Comparison of ENCODE assay signal across 9 mouse cellular contexts in the genomic region with DNA sequence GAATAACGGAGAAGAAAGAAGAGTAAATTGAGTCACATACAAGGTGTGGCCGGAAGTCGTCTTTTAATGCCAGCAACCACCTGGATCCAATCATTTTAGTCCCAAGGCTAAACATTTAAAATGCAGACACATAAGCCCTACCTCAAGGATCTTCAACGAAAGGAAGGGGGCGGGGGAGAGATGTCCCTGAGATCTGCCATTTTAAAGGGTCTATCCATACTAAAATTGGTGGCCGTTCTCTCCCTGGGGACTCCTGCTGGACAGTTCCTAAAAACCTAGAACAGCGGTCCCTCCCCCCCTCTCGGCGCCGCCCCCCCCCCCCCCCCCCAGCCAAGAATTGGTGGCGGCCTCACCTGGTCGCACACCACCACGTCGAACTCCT. TPM values are rescaled to one million over a fixed set of nuclear protein-coding genes. Genes with fewer than 3 reads are reported as not detected.
DNase-seq lines count a peak whose midpoint lies in the region; ATAC-seq and TF ChIP-seq lines count a peak whose summit lies in the region.
"Had no signal": no experiment of that assay in that cellular context is flagged by ENCODE, and none has a peak within 500 bp of the region (broad histone marks: within the 10 kb centered on the region; RNA-seq: fewer than 3 reads in every experiment).

No protein-coding gene starts in this region.

- peak overlapping the region; percentile 92 for H3K9ac ChIP-seq in forebrain, embryonic 16.5 days (replicated peaks; ENCODE audit: low read depth, low read length)
- peak overlapping the region; percentile 87 for H3K9ac ChIP-seq in liver, embryonic 13.5 days

- no peaks in the 10 kb centered on the region for H3K9me3 ChIP-seq in heart, embryonic 10.5 days
- H3K9me3 ChIP-seq in forebrain, embryonic 16.5 days (ENCODE audit: control insufficient read depth, low read length): peaks cover 11% of the 10 kb centered on the region; the same call in 1 of the 2 replicates
- peaks cover 7% of the 10 kb centered on the region; the same call in 1 of the 2 replicates for H3K9me3 ChIP-seq in liver, embryonic 13.5 days (replicated peaks)

- H3K27ac ChIP-seq in heart, embryonic 10.5 days: peak overlapping the region; percentile 89
- H3K27ac ChIP-seq in forebrain, embryonic 16.5 days (ENCODE audit: low read length): peak overlapping the region; percentile 98
- peak overlapping the region; percentile 92 for H3K27ac ChIP-seq in liver, embryonic 13.5 days
- H3K27ac ChIP-seq in small intestine, adult 2 months (ENCODE audit: insufficient read depth, low read depth, low read length): peak overlapping the region; percentile 88; the same call in 1 of the 2 replicates

- 7% methylated on average over 7 of the region's 14 CpGs for WGBS in heart, embryonic 10.5 days
- WGBS in forebrain, embryonic 16.5 days: 4% methylated on average over 9 of the region's 14 CpGs
- WGBS in liver, embryonic 13.5 days (ENCODE audit: insufficient replicate concordance): 1% methylated on average over 9 of the region's 14 CpGs
- under 1% methylated on average over 10 of the region's 14 CpGs for WGBS in small intestine, adult 2 months

- H3K4me1 ChIP-seq in heart, embryonic 10.5 days: peaks cover 14% of the 10 kb centered on the region
- peaks cover 18% of the 10 kb centered on the region for H3K4me1 ChIP-seq in forebrain, embryonic 16.5 days (replicated peaks; ENCODE audit: control insufficient read depth, insufficient read depth, low read length)
- H3K4me1 ChIP-seq in liver, embryonic 13.5 days (replicated peaks): peaks cover 34% of the 10 kb centered on the region
- H3K4me1 ChIP-seq in small intestine, adult 2 months (ENCODE audit: control insufficient read depth, insufficient read depth, insufficient read length, low read length): peaks cover 2% of the 10 kb centered on the region; the same call in 1 of the 2 replicates

- no peaks in the 10 kb centered on the region for H3K27me3 ChIP-seq in heart, embryonic 10.5 days (ENCODE audit: insufficient read depth, poor library complexity, severe bottlenecking)
- H3K27me3 ChIP-seq in forebrain, embryonic 16.5 days (replicated peaks; ENCODE audit: control insufficient read depth, insufficient read depth, low read length): no peaks in the 10 kb centered on the region
- H3K27me3 ChIP-seq in liver, embryonic 13.5 days: no peaks in the 10 kb centered on the region
- no peaks in the 10 kb centered on the region for H3K27me3 ChIP-seq in small intestine, adult 2 months (ENCODE audit: control insufficient read depth, insufficient read depth, low read length)
- H3K27me3 ChIP-seq: Patski had no signal

- TF ChIP-seq POLR2A in small intestine, adult 2 months (IDR thresholded peaks at IDR 0.05; ENCODE audit: low read depth, low read length): no peak

- no peak for TF ChIP-seq CTCF in small intestine, adult 2 months (IDR thresholded peaks at IDR 0.05; ENCODE audit: extremely low read depth, insufficient read length, insufficient replicate concordance, low read depth, low read length)

- ATAC-seq in forebrain, embryonic 16.5 days: 0 out of 2 replicates have a peak, but pooled peaks have one; percentile 0
- ATAC-seq in liver, embryonic 13.5 days (ENCODE audit: low read depth): no peak

- H3K4me2 ChIP-seq in forebrain, embryonic 16.5 days (ENCODE audit: low read length): peak overlapping the region; percentile 80
- H3K4me2 ChIP-seq in liver, embryonic 13.5 days: peak overlapping the region; percentile 77

- DNase-seq in heart, embryonic 10.5 days (ENCODE audit: low spot score): no peak
- DNase-seq in heart, postnatal 4 days: no peak
- peak; percentile 23 for DNase-seq in MEL-GATA-1-ER (ENCODE audit: extremely low read depth, low read depth)
- no peak for DNase-seq in liver, embryonic 13.5 days
- no peak for DNase-seq in gastrocnemius, postnatal 10 days
- DNase-seq in layer of hippocampus, postnatal 36 days: no peak

- peaks cover 53% of the 10 kb centered on the region for H3K36me3 ChIP-seq in heart, embryonic 10.5 days
- H3K36me3 ChIP-seq in forebrain, embryonic 16.5 days (ENCODE audit: control insufficient read depth, insufficient read depth): peaks cover 38% of the 10 kb centered on the region
- peaks cover 66% of the 10 kb centered on the region for H3K36me3 ChIP-seq in liver, embryonic 13.5 days
- H3K36me3 ChIP-seq in small intestine, adult 2 months (ENCODE audit: control insufficient read depth, insufficient read depth, low read length): peaks cover 33% of the 10 kb centered on the region

- peak overlapping the region; percentile 72 for H3K4me3 ChIP-seq in heart, embryonic 10.5 days
- H3K4me3 ChIP-seq in forebrain, embryonic 16.5 days (replicated peaks; ENCODE audit: low read length): peak overlapping the region; percentile 82
- H3K4me3 ChIP-seq in liver, embryonic 13.5 days (replicated peaks): peak overlapping the region; percentile 88
- H3K4me3 ChIP-seq in small intestine, adult 2 months (ENCODE audit: low read depth, low read length): peak overlapping the region; percentile 99

RNA-seq across cellular contexts. Expression of gene Alg2, which starts 0.6 kb away (rescaled TPM):
- polyA plus RNA-seq in heart, embryonic 10.5 days (2016; fragmentation: Nextera tagmentation; extraction: Ambion mirVana): 36.2 and 57.0 TPM in 2 replicates
- total RNA-seq in heart, postnatal 4 days (2021): 10 to 100 TPM; 12.3 to 12.6 TPM
- polyA plus RNA-seq in forebrain, embryonic 16.5 days (2015; fragmentation: Nextera tagmentation; extraction: Ambion mirVana): 226 and 239 TPM in 2 replicates
- polyA plus RNA-seq in liver, embryonic 13.5 days (2015; fragmentation: Nextera tagmentation; extraction: Ambion mirVana): 16.2 and 19.4 TPM in 2 replicates
- polyA plus RNA-seq in small intestine, adult 2 months (2012; rRNA removed): 7.1 and 9.6 TPM in 2 replicates
- total RNA-seq in gastrocnemius, postnatal 10 days (2021): 10 to 100 TPM; 17.2 to 20.1 TPM
- 100 to 1,000 TPM; 135 to 140 TPM for total RNA-seq in layer of hippocampus, postnatal 36 days (2021)

RNA-seq across cellular contexts. Expression of gene Sec61b, which starts 0.9 kb away (rescaled TPM):
- polyA plus RNA-seq in heart, embryonic 10.5 days (2016; fragmentation: Nextera tagmentation; extraction: Ambion mirVana): 205 and 295 TPM in 2 replicates
- 10 to 100 TPM; 48.2 to 55.6 TPM for total RNA-seq in heart, postnatal 4 days (2021)
- 209 and 215 TPM in 2 replicates for polyA plus RNA-seq in forebrain, embryonic 16.5 days (2015; fragmentation: Nextera tagmentation; extraction: Ambion mirVana)
- 247 and 248 TPM in 2 replicates for polyA plus RNA-seq in liver, embryonic 13.5 days (2015; fragmentation: Nextera tagmentation; extraction: Ambion mirVana)
- 274 and 368 TPM in 2 replicates for polyA plus RNA-seq in small intestine, adult 2 months (2012; rRNA removed)
- total RNA-seq in gastrocnemius, postnatal 10 days (2021): 10 to 100 TPM; 56.2 to 57.2 TPM
- 10 to 100 TPM; 52.2 to 54.5 TPM for total RNA-seq in layer of hippocampus, postnatal 36 days (2021)
